Mouse (Mus musculus) T-helper 2 cell (primary cell): Measurements from ENCODE around the gene Duxf3.
"Not testable (repeated sequence)": the region's sequence is repeated elsewhere in the genome, so short reads cannot be mapped to it uniquely, and the experiment has no call there.

Source experiments
- in situ Hi-C: fragments of 300-600 bp; cut with MboI, MseI; formaldehyde crosslinking; loops from one replicate; pipeline ENCODE4 v1.15.1; 2025; ENCODE audit warnings: high pct_unique_total_duplicates

The Duxf3 gene

GRCm38 (mm10) chr10:58232641-58232969 is at the start of gene Duxf3:
Gene Duxf3 (minus strand): TSS chr10:58232675.
- in situ Hi-C loops, result not testable (repeated sequence)

GRCm38 (mm10) chr10:58282238-58282637 is 49.8 kb upstream of the Duxf3 start:
- in situ Hi-C loops, result no loop called here

- in situ Hi-C loops, result no loop called here
These were observed 26.0 kb upstream of the Duxf3 start for GRCm38 (mm10) chr10:58258466-58258865.

GRCm38 (mm10) chr10:58255954-58256353 is 23.5 kb upstream of the Duxf3 start:
- in situ Hi-C loops, result no loop called here

GRCm38 (mm10) chr10:58255213-58255892 is 22.9 kb upstream of the Duxf3 start, which contains the start of gene Gcc2:
Gene Gcc2 (plus strand): TSS chr10:58255497.
- in situ Hi-C loops, result no loop called here

GRCm38 (mm10) chr10:58254635-58255175 is 22.2 kb upstream of the Duxf3 start:
- in situ Hi-C loops, result no loop called here

- in situ Hi-C loops, result no loop called here
These were observed 17.1 kb upstream of the Duxf3 start for GRCm38 (mm10) chr10:58249535-58249934.

GRCm38 (mm10) chr10:58238984-58239740 is 6.7 kb upstream of the Duxf3 start:
- in situ Hi-C loops, result not testable (repeated sequence)

- in situ Hi-C loops, result no loop called here
These were observed 4.1 kb upstream of the Duxf3 start, which contains the start of gene Gm4981 for GRCm38 (mm10) chr10:58236613-58237012. Gene Gm4981 (minus strand): TSS chr10:58236701.

GRCm38 (mm10) chr10:58234985-58235384 is 2.5 kb upstream of the Duxf3 start:
- in situ Hi-C loops, result not testable (repeated sequence)

- in situ Hi-C loops, result not testable (repeated sequence)
These were observed 1.3 kb upstream of the Duxf3 start for GRCm38 (mm10) chr10:58233740-58234121.

- in situ Hi-C loops, result not testable (repeated sequence)
These were observed 722 bp upstream of the Duxf3 start for GRCm38 (mm10) chr10:58233054-58233739.

GRCm38 (mm10) chr10:58231779-58232640 is 465 bp downstream of the Duxf3 start:
- in situ Hi-C loops, result not testable (repeated sequence)

- in situ Hi-C loops, result not testable (repeated sequence)
These were observed 1.4 kb downstream of the Duxf3 start for GRCm38 (mm10) chr10:58231088-58231487.

- in situ Hi-C loops, result not testable (repeated sequence)
These were observed 2.5 kb downstream of the Duxf3 start for GRCm38 (mm10) chr10:58230021-58230420.

GRCm38 (mm10) chr10:58227798-58228197 is 4.7 kb downstream of the Duxf3 start:
- in situ Hi-C loops, result loop anchor here (10.0 kb wide), 1 partner anchor 1443 kb away; no protein-coding TSS in a partner anchor

GRCm38 (mm10) chr10:58226357-58226756 is 6.1 kb downstream of the Duxf3 start:
- in situ Hi-C loops, result loop anchor here (10.0 kb wide), 1 partner anchor 1442 kb away; no protein-coding TSS in a partner anchor

GRCm38 (mm10) chr10:58224827-58225785 is 7.4 kb downstream of the Duxf3 start, which contains the start of gene AW822073:
Gene AW822073 (minus strand): TSS chr10:58224930.
- in situ Hi-C loops, result loop anchor here (5.0 to 25.0 kb wide), 5 partner anchors 368 to 1440 kb away; no protein-coding TSS in a partner anchor

- in situ Hi-C loops, result loop anchor here (5.0 to 25.0 kb wide), 5 partner anchors 367 to 1439 kb away; no protein-coding TSS in a partner anchor
These were observed 8.3 kb downstream of the Duxf3 start for GRCm38 (mm10) chr10:58223972-58224805.
